Mouse (Mus musculus) G1E (cell line): ENCODE measurements around the gene Rab43.

Experiments used
- CTCF ChIP-seq: IDR thresholded peaks from 2 replicates; pipeline ENCODE4 v1.5.1; 2012; ENCODE audit warnings: low read depth, low read length, inconsistent platforms, mixed read lengths
- GATA1 ChIP-seq: IDR thresholded peaks from 2 replicates; pipeline ENCODE4 v1.6.1; 2012; ENCODE audit warnings: borderline replicate concordance, low read length, inconsistent platforms, mixed read lengths
- GATA2 ChIP-seq: IDR thresholded peaks from 2 replicates; pipeline ENCODE4 v1.6.1; 2012; ENCODE audit warnings: low read depth, low read length, inconsistent platforms, borderline replicate concordance
- POLR2AphosphoS5 ChIP-seq: IDR thresholded peaks from 2 replicates; pipeline ENCODE4 v1.6.1; 2012; ENCODE audit warnings: low read depth, low read length, inconsistent platforms; ENCODE audit not compliant: insufficient replicate concordance
- TAL1 ChIP-seq: conservative IDR thresholded peaks from 2 replicates; pipeline ENCODE4 v1.6.1; 2012; ENCODE audit warnings: low read depth, low read length, inconsistent platforms, mixed read lengths

GRCm38 (mm10) chr6:87799576-87799975 is 12.4 kb downstream of the Rab43 start:
- TF ChIP-seq CTCF: no peak
- no peak for TF ChIP-seq TAL1
- TF ChIP-seq POLR2AphosphoS5: no peak
- no peak for TF ChIP-seq GATA1
- no peak for TF ChIP-seq GATA2
